Mouse (Mus musculus) spleen, adult 2 months (tissue): Measurements from ENCODE around the gene 1700007K13Rik. TPM values are rescaled to one million over a fixed set of nuclear protein-coding genes. Genes with fewer than 3 reads are reported as not detected.

Source experiments
- DNase-seq, 2 experiments: peaks; one replicate each; pipeline versions ENCODE4 v3.0.0 to v3.0.0-alpha.2; 2012 to 2021; ENCODE audit warnings: low spot score in 2 of 2, low read depth in 1 of 2
- H3K27ac ChIP-seq: fragments of 200-500 bp; 2 replicates; pipeline ENCODE4 v1.5.1; 2012; ENCODE audit warnings: low read length, inconsistent platforms; ENCODE audit not compliant: insufficient read depth
- H3K27me3 ChIP-seq: fragments of 200-500 bp; 2 replicates; pipeline ENCODE4 v1.6.1; 2012; ENCODE audit warnings: mild to moderate bottlenecking, moderate library complexity, low read length, inconsistent platforms; ENCODE audit not compliant: control insufficient read depth, insufficient read depth
- H3K36me3 ChIP-seq: fragments of 200-500 bp; 2 replicates; pipeline ENCODE4 v1.6.1; 2012; ENCODE audit warnings: mild to moderate bottlenecking, low read length, inconsistent platforms; ENCODE audit not compliant: control insufficient read depth, insufficient read depth
- H3K4me1 ChIP-seq: fragments of 200-500 bp; 2 replicates; pipeline ENCODE4 v1.6.1; 2011; ENCODE audit warnings: inconsistent platforms; ENCODE audit not compliant: control insufficient read depth, insufficient read depth, insufficient read length
- H3K4me3 ChIP-seq: fragments of 200-500 bp; 2 replicates; pipeline ENCODE4 v1.5.1; 2011; ENCODE audit warnings: mild to moderate bottlenecking, inconsistent platforms; ENCODE audit not compliant: insufficient read depth, insufficient read length; ENCODE audit errors: extremely low read depth
- CTCF ChIP-seq: fragments of 200-500 bp; IDR thresholded peaks from 2 replicates; pipeline ENCODE4 v1.5.1; 2011; ENCODE audit warnings: mild to moderate bottlenecking, inconsistent platforms; ENCODE audit not compliant: insufficient read depth, insufficient read length, insufficient replicate concordance; ENCODE audit errors: extremely low read depth
- POLR2A ChIP-seq: fragments of 200-500 bp; IDR thresholded peaks from 2 replicates; pipeline ENCODE4 v1.6.1; 2011; ENCODE audit warnings: low read depth, low read length, inconsistent platforms
- WGBS: fragments of 180-500 bp; shearing (Covaris S2); methylation state at CpG from one replicate; pipeline ENCODE4 v1.1.7; 2018; 5-methylcytosine and 5-hydroxymethylcytosine counted together
- polyA plus RNA-seq: library from polyadenylated mRNA; depleted of rRNA; stranded (reverse); fragments of >200 nt; gene quantifications from 2 replicates; pipeline ENCODE4 v1.2.3, GENCODE M21; 2012

The 1700007K13Rik gene
- polyA plus RNA-seq, 1 experiment = not detected

DNA sequence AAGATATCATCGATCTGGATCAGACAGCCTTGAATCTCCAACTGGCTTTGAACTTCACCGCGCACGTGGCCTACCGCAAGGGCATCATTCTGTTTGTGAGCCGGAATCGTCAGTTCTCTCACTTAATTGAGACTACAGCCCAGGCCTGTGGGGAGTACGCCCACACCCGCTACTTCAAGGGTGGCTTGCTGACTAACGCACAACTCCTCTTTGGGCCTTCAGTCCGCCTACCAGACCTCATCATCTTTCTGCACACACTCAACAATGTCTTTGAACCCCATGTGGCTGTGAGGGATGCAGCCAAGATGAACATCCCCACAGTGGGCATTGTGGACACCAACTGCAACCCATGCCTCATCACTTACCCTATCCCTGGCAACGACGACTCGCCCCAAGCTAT lies 3.3 kb upstream of the 1700007K13Rik start:
- WGBS = 98% methylated on average over 14 of the region's 14 CpGs
- Histone ChIP-seq H3K4me3 (no peak overlapping the region), H3K27ac (no peak overlapping the region), H3K4me1 (peaks cover 6% of the 10 kb centered on the region; the same call in 1 of the 2 replicates), H3K36me3 (peaks cover 8% of the 10 kb centered on the region), H3K27me3 (no peaks in the 10 kb centered on the region)
- TF ChIP-seq CTCF (no peak), POLR2A (no peak)
- DNase-seq = no peak

DNA sequence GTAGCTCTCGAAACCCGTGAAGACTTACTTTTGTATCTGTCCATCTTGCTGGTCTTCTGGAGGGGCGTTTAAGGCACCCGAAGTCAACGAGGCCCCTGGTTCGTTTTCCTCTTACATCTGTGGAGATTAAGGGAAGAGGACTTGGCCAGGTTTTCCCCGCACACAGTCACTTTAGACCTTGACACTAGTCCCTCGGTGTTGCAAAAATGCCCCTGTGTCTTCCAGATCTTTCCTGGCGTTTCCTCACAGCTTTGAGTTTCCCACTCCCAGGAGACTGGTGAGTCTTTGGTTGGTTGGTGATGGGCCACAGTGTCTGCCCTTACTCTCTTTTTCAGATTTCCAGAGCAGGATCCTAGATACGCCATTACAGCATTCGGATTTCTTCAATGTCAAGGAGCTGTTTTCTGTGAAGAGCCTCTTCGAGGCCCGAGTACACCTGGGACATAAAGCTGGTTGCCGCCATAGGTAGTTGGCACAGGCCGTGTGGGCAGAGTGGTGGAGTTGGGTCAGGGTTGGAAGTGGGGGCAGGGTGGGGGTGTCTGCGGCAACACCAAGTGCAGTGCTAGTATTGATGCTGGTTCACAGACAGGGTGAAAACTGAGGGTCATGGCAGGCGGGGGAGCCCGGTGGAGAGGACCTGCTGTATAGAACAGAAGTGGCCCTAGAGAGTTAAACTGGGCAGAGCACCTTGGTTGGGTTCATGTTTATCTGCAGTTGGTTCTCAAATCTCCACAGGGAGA lies 2.5 kb upstream of the 1700007K13Rik start:
- H3K4me3 ChIP-seq = peak overlapping the region; percentile 83
- no peak overlapping the region for H3K27ac ChIP-seq
- WGBS = 57% methylated on average over 18 of the region's 18 CpGs
- H3K36me3 ChIP-seq = peaks cover 8% of the 10 kb centered on the region
- no peaks in the 10 kb centered on the region for H3K27me3 ChIP-seq
- no peak for DNase-seq
- TF ChIP-seq CTCF = no peak
- peaks cover 6% of the 10 kb centered on the region; the same call in 1 of the 2 replicates for H3K4me1 ChIP-seq

GRCm38 (mm10) chr2:28467860-28468485 lies 1.8 kb upstream of the 1700007K13Rik start, which contains the start of gene Mrps2:
Gene Mrps2, plus strand, starts transcription at chr2:28468066.
- Histone ChIP-seq H3K27me3 (no peaks in the 10 kb centered on the region), H3K4me3 (peak within 1 kb of the TSS; percentile 83), H3K4me1 (peaks cover 6% of the 10 kb centered on the region; the same call in 1 of the 2 replicates), H3K27ac (no peak within 1 kb of the TSS), H3K36me3 (peaks cover 8% of the 10 kb centered on the region)
- WGBS = under 1% methylated on average over 52 of the region's 52 CpGs
- peak; percentile 44 to 77 for DNase-seq
- TF ChIP-seq CTCF = peak; percentile 85; the same call in 1 of the 2 replicates
- peak; percentile 42; the same call in 1 of the 2 replicates for TF ChIP-seq POLR2A

DNA sequence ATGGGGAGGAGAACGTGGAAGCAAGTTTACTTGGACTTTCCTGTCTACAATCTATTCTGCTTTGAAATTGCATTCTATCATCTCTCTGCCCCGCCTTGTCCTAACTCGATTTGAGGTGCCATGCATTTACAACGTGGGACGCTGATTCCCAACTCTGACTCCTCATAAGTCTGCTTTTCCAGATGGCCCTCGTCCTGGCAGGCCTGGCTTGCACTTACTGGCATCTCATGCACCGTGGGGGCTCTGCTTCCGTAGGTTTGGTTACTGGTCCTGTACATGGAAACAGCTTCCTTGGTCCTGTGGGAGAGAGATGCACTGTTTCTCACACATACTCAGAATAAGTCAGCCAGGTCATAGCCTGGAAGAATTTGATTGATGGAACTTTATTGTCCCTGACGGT lies 1.2 kb downstream of the 1700007K13Rik start:
- Histone ChIP-seq H3K36me3 (peaks cover 6% of the 10 kb centered on the region), H3K27ac (no peak overlapping the region), H3K4me3 (no peak overlapping the region), H3K4me1 (peaks cover 6% of the 10 kb centered on the region; the same call in 1 of the 2 replicates), H3K27me3 (no peaks in the 10 kb centered on the region)
- TF ChIP-seq POLR2A = no peak
- WGBS = 85% methylated on average over 9 of the region's 9 CpGs
- DNase-seq = no peak

GRCm38 (mm10) chr2:28463919-28464318 lies 2.2 kb downstream of the 1700007K13Rik start:
- H3K36me3 ChIP-seq = no peaks in the 10 kb centered on the region
- 72% methylated on average over 3 of the region's 3 CpGs for whole genome bisulfite sequencing
- no peak overlapping the region for H3K4me3 ChIP-seq
- TF ChIP-seq POLR2A (no peak), CTCF (peak; percentile 49; the same call in 1 of the 2 replicates)
- no peaks in the 10 kb centered on the region for H3K27me3 ChIP-seq
- peaks cover 6% of the 10 kb centered on the region; the same call in 1 of the 2 replicates for H3K4me1 ChIP-seq
- peak; percentile 47 to 63 for DNase-seq
- H3K27ac ChIP-seq = no peak overlapping the region

- WGBS = 89% methylated on average over 1 of the region's 1 CpGs
- Histone ChIP-seq H3K4me3 (no peak overlapping the region), H3K4me1 (no peaks in the 10 kb centered on the region), H3K27me3 (no peaks in the 10 kb centered on the region), H3K36me3 (no peaks in the 10 kb centered on the region), H3K27ac (no peak overlapping the region)
- no peak for DNase-seq
- no peak for TF ChIP-seq POLR2A
- TF ChIP-seq CTCF = no peak
Observed at GRCm38 (mm10) chr2:28456616-28457015, 9.5 kb downstream of the 1700007K13Rik start.

- WGBS = 92% methylated on average over 6 of the region's 6 CpGs
Observed at GRCm38 (mm10) chr2:28453539-28453938, 12.6 kb downstream of the 1700007K13Rik start.

More at GRCm38 (mm10) chr2:28453539-28453938, 12.6 kb downstream of the 1700007K13Rik start:
- DNase-seq = no peak
- Histone ChIP-seq H3K27me3 (no peaks in the 10 kb centered on the region; the same call in 1 of the 2 replicates), H3K4me1 (no peaks in the 10 kb centered on the region), H3K36me3 (no peaks in the 10 kb centered on the region), H3K27ac (no peak overlapping the region), H3K4me3 (no peak overlapping the region)
- TF ChIP-seq CTCF (no peak), POLR2A (no peak)
